13 mouse cellular contexts compared by ENCODE assay signal in the genomic region with DNA sequence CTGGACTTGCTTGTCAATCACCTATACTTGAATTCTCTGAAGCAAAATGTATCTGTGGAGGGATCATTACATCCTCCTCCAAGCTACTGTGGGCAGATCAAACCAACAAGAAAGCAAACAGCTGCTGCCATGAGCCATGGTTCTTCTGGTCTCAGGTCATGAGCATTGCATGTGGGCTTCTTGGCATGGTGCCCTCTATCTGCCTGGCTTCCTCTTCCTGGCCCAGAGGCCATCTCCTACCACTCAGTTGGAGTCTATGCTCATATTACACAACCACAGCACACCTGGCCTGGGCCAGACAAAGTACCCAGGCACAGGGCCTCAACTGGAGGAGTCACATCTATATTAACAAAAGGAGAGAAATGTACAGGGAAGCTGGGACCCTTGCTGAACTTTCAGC.
A peak's percentile ranks its signal among the peaks of the same experiment; 100 is the strongest.
DNase-seq lines count a peak whose midpoint lies in the region; ATAC-seq lines count a peak whose summit lies in the region.
"Had no signal": no experiment of that assay in that cellular context is flagged by ENCODE, and none has a peak within 500 bp of the region (broad histone marks: within the 10 kb centered on the region; RNA-seq: fewer than 3 reads in every experiment).

No protein-coding gene starts in this region.

- DNase-seq in layer of hippocampus, adult 11-12 months (ENCODE audit: low spot score) = peak; percentile 65
- DNase-seq in layer of hippocampus, postnatal 36 days = no peak
- peak; percentile 58 to 61 for DNase-seq in right cerebral cortex, postnatal 10 days (ENCODE audit: low spot score in 2 of 2)
- no peak for DNase-seq in right cerebral cortex, postnatal 4 days
- DNase-seq in thymus, postnatal 4 days = peak; percentile 26
- DNase-seq in kidney, adult 18-20 months = no peak
- DNase-seq: gastrocnemius, postnatal 14 days; heart, postnatal 14 days; left cerebral cortex, postnatal 4 days; lung, postnatal 4 days; spleen, adult 18-20 months had no signal

- ATAC-seq in granulocyte monocyte progenitor cell, adult 5-6 weeks (replicated peaks; ENCODE audit: poor library complexity, severe bottlenecking) = peak; percentile 44; the same call in 1 of the 2 replicates
- ATAC-seq: hindbrain, postnatal 0 days had no signal

Comparison
In these comparisons a context has a peak if more than half of its experiments do, and no peak if none do; other contexts are left out.
1. DNase-seq: peak in layer of hippocampus, adult 11-12 months (single experiment), right cerebral cortex, postnatal 10 days (2 of 2) and thymus, postnatal 4 days (single experiment); none in layer of hippocampus, postnatal 36 days (0 of 2), right cerebral cortex, postnatal 4 days (single experiment) and kidney, adult 18-20 months (single experiment).